Mouse (Mus musculus) liver, adult 2 months (tissue): Measurements from ENCODE around the gene Hdac4. TPM values are rescaled to one million over a fixed set of nuclear protein-coding genes. Genes with fewer than 3 reads are reported as not detected.

Experiments
- DNase-seq: peaks from one replicate; pipeline ENCODE4 v3.0.0-alpha.2; 2011; ENCODE audit warnings: low read depth, low spot score; ENCODE audit errors: extremely low read depth
- H3K27ac ChIP-seq: fragments of 200-500 bp; replicated peaks from 2 replicates; pipeline ENCODE4 v1.5.1; 2012; ENCODE audit warnings: low read depth, mild to moderate bottlenecking, control low read depth, inconsistent platforms, low read length; ENCODE audit not compliant: insufficient read depth
- H3K27me3 ChIP-seq: fragments of 200-500 bp; 2 replicates; pipeline ENCODE4 v1.6.1; 2012; ENCODE audit warnings: mild to moderate bottlenecking, moderate library complexity, low read length, inconsistent platforms; ENCODE audit not compliant: control insufficient read depth, insufficient read depth
- H3K36me3 ChIP-seq: fragments of 200-500 bp; 2 replicates; pipeline ENCODE4 v1.6.1; 2012; ENCODE audit warnings: low read length, inconsistent platforms; ENCODE audit not compliant: control insufficient read depth, insufficient read depth
- H3K4me1 ChIP-seq: fragments of 200-500 bp; 2 replicates; pipeline ENCODE4 v1.6.1; 2011; ENCODE audit warnings: low read length; ENCODE audit not compliant: control insufficient read depth, insufficient read depth
- H3K4me3 ChIP-seq: fragments of 200-500 bp; 2 replicates; pipeline ENCODE4 v1.5.1; 2011; ENCODE audit warnings: low read depth, mild to moderate bottlenecking, control low read depth, low read length, moderate library complexity; ENCODE audit not compliant: insufficient read depth
- H3K79me2 ChIP-seq: fragments of 200-500 bp; 2 replicates; pipeline ENCODE4 v1.6.1; 2012; ENCODE audit warnings: inconsistent platforms, mild to moderate bottlenecking, low read length, moderate library complexity; ENCODE audit not compliant: control insufficient read depth, insufficient read depth
- H3K9ac ChIP-seq: fragments of 200-500 bp; 2 replicates; pipeline ENCODE4 v1.6.1; 2012; ENCODE audit warnings: low read depth, mild to moderate bottlenecking, control low read depth, inconsistent platforms, low read length
- CTCF ChIP-seq: fragments of 200-500 bp; IDR thresholded peaks from 2 replicates; pipeline ENCODE4 v1.5.1; 2011; ENCODE audit warnings: low read depth, low read length, control low read depth
- POLR2A ChIP-seq: fragments of 200-500 bp; IDR thresholded peaks from 2 replicates; pipeline ENCODE4 v1.6.1; 2011; ENCODE audit warnings: low read length, control low read depth; ENCODE audit not compliant: insufficient read depth; ENCODE audit errors: extremely low read depth
- WGBS: fragments of 180-500 bp; shearing (Covaris S2); methylation state at CpG from one replicate; pipeline ENCODE4 v1.1.7; 2018; 5-methylcytosine and 5-hydroxymethylcytosine counted together
- polyA plus RNA-seq: library from polyadenylated mRNA; depleted of rRNA; stranded (reverse); fragments of >200 nt; gene quantifications from 2 replicates; pipeline ENCODE4 v1.2.3, GENCODE M21; 2012
- total RNA-seq: library from RNA; depleted of rRNA; stranded (reverse); fragments of >200 nt; gene quantifications from 2 replicates; pipeline ENCODE4 v1.2.3, GENCODE M21; 2014

Gene Hdac4
- total and polyA plus RNA-seq, 2 experiments, result 5.3 to 5.7 TPM

DNA sequence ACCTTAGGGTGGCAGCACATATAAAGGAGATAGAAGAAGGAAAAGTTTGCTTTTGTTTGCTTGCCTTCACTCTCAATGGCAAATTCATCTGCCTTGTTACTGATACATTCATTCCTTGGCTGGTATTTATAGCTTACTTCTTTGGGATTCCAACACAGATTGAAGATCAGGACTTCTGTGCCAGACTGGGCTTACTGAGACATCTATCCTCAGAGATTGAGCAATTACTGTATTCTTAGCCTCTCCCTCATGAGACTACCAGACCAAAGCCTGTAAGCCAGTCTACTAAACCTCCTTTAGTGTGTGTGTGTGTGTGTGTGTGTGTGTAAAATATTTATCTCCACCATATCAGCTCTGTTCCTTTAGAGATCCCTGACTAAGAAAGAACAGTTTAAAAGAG lies 181.0 kb downstream of the Hdac4 start:
- peaks cover 10% of the 10 kb centered on the region for H3K4me1 ChIP-seq
- no peak overlapping the region for H3K27ac ChIP-seq
- H3K9ac ChIP-seq, result no peak overlapping the region
- H3K27me3 ChIP-seq, result no peaks in the 10 kb centered on the region
- H3K79me2 ChIP-seq, result peaks cover 3% of the 10 kb centered on the region; the same call in 1 of the 2 replicates
- H3K36me3 ChIP-seq, result 0 out of 2 replicates have a peak, but pooled peaks cover 3% of the 10 kb centered on the region
- TF ChIP-seq POLR2A (no peak), CTCF (no peak)
- no peak overlapping the region for H3K4me3 ChIP-seq
- DNase-seq, result no peak

DNA sequence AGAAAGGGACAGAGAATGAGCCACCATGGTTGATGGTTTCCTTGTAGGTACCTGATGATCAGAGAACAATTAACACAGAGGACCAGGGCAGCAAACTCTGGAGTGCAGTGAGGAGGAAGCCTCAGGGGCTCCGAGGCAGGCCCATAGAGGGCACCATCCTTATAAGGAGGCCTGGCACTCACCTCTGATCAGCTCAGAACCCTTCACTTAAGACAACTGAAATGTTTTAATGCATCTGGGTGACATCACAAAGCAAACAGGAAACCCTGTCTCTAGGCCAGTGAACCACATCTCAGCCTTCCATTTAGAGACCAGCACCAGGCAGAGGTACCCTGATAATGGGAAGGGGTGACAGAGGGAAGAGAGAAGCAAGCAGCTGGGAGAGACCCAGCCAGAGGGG lies 188.8 kb downstream of the Hdac4 start:
- TF ChIP-seq POLR2A, result no peak
- no peak for TF ChIP-seq CTCF
- Histone ChIP-seq H3K4me1 (no peaks in the 10 kb centered on the region), H3K4me3 (no peak overlapping the region), H3K9ac (no peak overlapping the region), H3K79me2 (0 out of 2 replicates have a peak, but pooled peaks cover 2% of the 10 kb centered on the region), H3K36me3 (no peaks in the 10 kb centered on the region), H3K27ac (no peak overlapping the region), H3K27me3 (no peaks in the 10 kb centered on the region)
- DNase-seq, result no peak
- 90% methylated on average over 1 of the region's 1 CpGs for WGBS

DNA sequence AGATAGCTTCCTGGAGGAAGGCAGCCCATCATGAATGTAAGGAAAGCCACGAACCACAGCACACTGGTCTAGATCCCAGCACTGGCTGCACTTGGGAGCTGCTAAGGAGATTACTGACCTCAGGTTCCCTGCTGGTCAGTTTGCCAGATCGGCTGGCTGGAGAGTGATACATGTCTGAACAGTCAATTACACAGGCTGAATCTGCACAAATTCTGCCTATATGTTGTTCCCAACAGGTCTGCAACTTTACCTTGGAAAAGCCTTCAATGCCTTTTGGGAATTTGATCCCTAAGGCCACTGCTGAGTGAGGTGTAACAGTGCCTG lies 189.9 kb downstream of the Hdac4 start:
- Histone ChIP-seq H3K79me2 (0 out of 2 replicates have a peak, but pooled peaks cover 2% of the 10 kb centered on the region), H3K27ac (no peak overlapping the region), H3K4me3 (no peak overlapping the region), H3K9ac (no peak overlapping the region), H3K36me3 (no peaks in the 10 kb centered on the region; the same call in none of the 2 replicates), H3K27me3 (no peaks in the 10 kb centered on the region), H3K4me1 (no peaks in the 10 kb centered on the region)
- DNase-seq, result no peak
- no peak for TF ChIP-seq POLR2A
- TF ChIP-seq CTCF, result no peak
- WGBS, result 64% methylated on average over 2 of the region's 2 CpGs

DNA sequence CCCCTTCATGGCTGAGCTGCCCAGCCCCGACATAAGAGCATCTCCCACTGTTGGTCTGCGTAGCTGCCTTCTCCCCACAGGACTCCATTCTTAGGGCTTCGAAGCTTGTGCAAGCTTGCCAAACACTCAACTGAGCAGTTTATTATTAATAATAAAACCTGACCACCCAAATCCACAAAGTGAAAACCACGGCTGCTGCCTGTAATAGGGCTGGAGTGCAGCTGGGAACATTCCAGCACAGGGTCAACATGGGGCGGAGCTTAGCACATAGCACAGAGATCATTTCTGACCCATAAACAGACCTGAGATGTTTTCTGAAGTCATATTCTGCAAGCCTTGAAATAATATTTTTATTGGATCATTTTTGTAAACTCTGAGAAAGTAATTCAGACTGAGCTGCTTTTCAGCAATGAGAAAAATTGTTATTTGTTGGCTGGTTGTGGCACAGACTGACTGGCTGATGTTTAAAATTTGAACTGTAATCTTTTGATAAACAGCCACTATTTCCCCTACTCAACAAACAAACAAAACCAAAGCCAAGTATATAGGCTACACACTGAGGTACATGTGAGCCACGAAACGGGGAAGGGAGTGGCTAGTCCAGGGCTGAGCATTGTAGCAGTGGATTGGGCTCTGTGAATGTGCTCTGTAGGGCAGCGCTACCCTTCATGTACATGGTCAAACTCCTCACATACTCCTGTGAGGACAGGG lies 190.4 kb downstream of the Hdac4 start:
- Histone ChIP-seq H3K4me3 (no peak overlapping the region), H3K27me3 (no peaks in the 10 kb centered on the region), H3K36me3 (no peaks in the 10 kb centered on the region; the same call in none of the 2 replicates), H3K27ac (no peak overlapping the region), H3K79me2 (0 out of 2 replicates have a peak, but pooled peaks cover 2% of the 10 kb centered on the region), H3K4me1 (no peaks in the 10 kb centered on the region), H3K9ac (no peak overlapping the region)
- WGBS, result 75% methylated on average over 8 of the region's 8 CpGs
- TF ChIP-seq CTCF (no peak), POLR2A (no peak)
- no peak for DNase-seq

DNA sequence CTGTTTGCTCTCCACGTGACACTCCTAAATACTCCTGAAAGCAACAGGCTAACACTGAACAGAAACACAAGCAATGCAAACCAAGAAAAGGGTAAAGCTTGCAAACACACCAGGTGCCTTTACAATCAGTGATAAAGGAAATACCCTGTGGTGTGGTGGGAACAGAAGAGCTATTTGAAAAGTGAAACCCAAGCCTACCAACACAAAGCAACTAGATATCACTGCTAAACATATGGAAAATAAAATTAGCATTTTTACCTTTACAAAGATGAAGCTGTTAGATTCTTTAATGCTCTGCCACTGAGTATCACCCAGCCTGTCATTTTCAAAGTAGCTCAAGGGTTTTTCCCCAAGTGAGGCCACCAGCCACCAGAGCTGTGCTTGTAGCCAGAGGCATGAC lies 191.4 kb downstream of the Hdac4 start:
- H3K27ac ChIP-seq, result no peak overlapping the region
- TF ChIP-seq CTCF, result no peak
- TF ChIP-seq POLR2A, result no peak
- no peak for DNase-seq
- no peaks in the 10 kb centered on the region for H3K27me3 ChIP-seq
- peaks cover 1% of the 10 kb centered on the region for H3K36me3 ChIP-seq
- H3K9ac ChIP-seq, result no peak overlapping the region
- no peaks in the 10 kb centered on the region for H3K4me1 ChIP-seq
- no peak overlapping the region for H3K4me3 ChIP-seq
- WGBS, result 100% methylated on average over 1 of the region's 1 CpGs
- H3K79me2 ChIP-seq, result 0 out of 2 replicates have a peak, but pooled peaks cover 2% of the 10 kb centered on the region

DNA sequence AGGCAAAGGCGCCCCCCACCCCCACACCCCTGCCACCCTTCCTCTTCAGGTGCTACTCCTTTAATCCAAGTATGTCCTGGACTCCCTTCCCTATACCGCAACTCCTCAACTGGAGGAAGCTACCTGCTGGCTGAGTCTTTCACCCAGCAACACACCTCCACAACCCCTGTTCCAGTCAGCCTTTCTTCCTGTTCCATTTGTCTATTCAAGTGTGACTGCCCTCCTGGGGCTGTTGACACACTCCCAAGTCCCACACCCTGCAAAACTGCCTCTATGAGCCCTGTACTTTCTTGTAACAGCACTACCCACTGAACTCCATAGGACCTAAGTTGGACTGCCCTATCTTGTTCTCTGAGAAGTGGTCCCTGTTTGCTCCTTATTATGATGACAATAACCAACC lies 195.3 kb downstream of the Hdac4 start:
- H3K27ac ChIP-seq, result no peak overlapping the region
- no peak for DNase-seq
- peaks cover 4% of the 10 kb centered on the region for H3K36me3 ChIP-seq
- no peak overlapping the region for H3K4me3 ChIP-seq
- no peaks in the 10 kb centered on the region for H3K79me2 ChIP-seq
- no peak for TF ChIP-seq POLR2A
- TF ChIP-seq CTCF, result no peak
- H3K4me1 ChIP-seq, result no peaks in the 10 kb centered on the region
- 97% methylated on average over 2 of the region's 2 CpGs for WGBS
- H3K27me3 ChIP-seq, result no peaks in the 10 kb centered on the region
- H3K9ac ChIP-seq, result no peak overlapping the region
